Mouse (Mus musculus): ENCODE data around the gene Arhgef11.

Arhgef11 gene

GRCm38 (mm10) chr3:87763202-87763601 is 145.8 kb downstream of the Arhgef11 start:
- DNase-seq = no peak

GRCm38 (mm10) chr3:87763683-87764289 is 146.4 kb downstream of the Arhgef11 start:
- peak; percentile 82 for DNase-seq

GRCm38 (mm10) chr3:87764506-87764905 is 147.1 kb downstream of the Arhgef11 start:
- DNase-seq = no peak

- DNase-seq = no peak
Measured at GRCm38 (mm10) chr3:87765091-87765490, 147.7 kb downstream of the Arhgef11 start.

GRCm38 (mm10) chr3:87765631-87766283 is 148.4 kb downstream of the Arhgef11 start:
- DNase-seq = no peak

GRCm38 (mm10) chr3:87766284-87766667 is 148.9 kb downstream of the Arhgef11 start:
- DNase-seq = no peak

- DNase-seq = no peak
Measured at GRCm38 (mm10) chr3:87767764-87768163, 150.4 kb downstream of the Arhgef11 start.

- no peak for DNase-seq
Measured at GRCm38 (mm10) chr3:87768431-87768830, 151.1 kb downstream of the Arhgef11 start.

GRCm38 (mm10) chr3:87768844-87769243 is 151.5 kb downstream of the Arhgef11 start:
- DNase-seq = peak; percentile 57

GRCm38 (mm10) chr3:87769506-87769905 is 152.1 kb downstream of the Arhgef11 start:
- DNase-seq = no peak

GRCm38 (mm10) chr3:87770280-87770679 is 152.9 kb downstream of the Arhgef11 start:
- DNase-seq = no peak

- DNase-seq = no peak
Measured at GRCm38 (mm10) chr3:87771088-87771487, 153.7 kb downstream of the Arhgef11 start.

GRCm38 (mm10) chr3:87778283-87778682 is 160.9 kb downstream of the Arhgef11 start:
- no peak for DNase-seq

- no peak for DNase-seq
Measured at GRCm38 (mm10) chr3:87779086-87779485, 161.7 kb downstream of the Arhgef11 start.

GRCm38 (mm10) chr3:87783282-87784023 is 166.1 kb downstream of the Arhgef11 start:
- DNase-seq = no peak

GRCm38 (mm10) chr3:87785156-87785555 is 167.8 kb downstream of the Arhgef11 start:
- no peak for DNase-seq

GRCm38 (mm10) chr3:87785626-87786214 is 168.4 kb downstream of the Arhgef11 start:
- no peak for DNase-seq

Data from right cerebral cortex, postnatal 14 days (tissue).